Mouse (Mus musculus) MEL (cell line): ENCODE results near the gene Pir.
A peak's percentile ranks its signal among the peaks of the same experiment; 100 is the strongest.

Source experiments
- CTCF ChIP-seq, 3 experiments: IDR thresholded peaks in 2 of 3; conservative IDR thresholded peaks in 1 of 3; 2 replicates each; pipeline ENCODE4 v1.5.1; 2011 to 2012; ENCODE audit warnings: low read length in 3 of 3, low read depth in 2 of 3, mild to moderate bottlenecking in 2 of 3, improper control_type of control experiment in 1 of 3, inconsistent platforms in 1 of 3, mixed read lengths in 1 of 3, moderate library complexity in 1 of 3; ENCODE audit not compliant: control insufficient read depth in 1 of 3, insufficient read depth in 1 of 3, poor library complexity in 1 of 3, severe bottlenecking in 1 of 3
- EP300 ChIP-seq, 2 experiments: IDR thresholded peaks; 2 replicates each; pipeline ENCODE4 v1.6.1; 2011; ENCODE audit warnings: improper control_type of control experiment in 2 of 2, low read length in 2 of 2, low read depth in 1 of 2, mild to moderate bottlenecking in 1 of 2
- GATA1 ChIP-seq: IDR thresholded peaks from 2 replicates; pipeline ENCODE4 v1.6.1; 2011; ENCODE audit warnings: low read depth, low read length, improper control_type of control experiment
- JUND ChIP-seq: IDR thresholded peaks from 2 replicates; pipeline ENCODE4 v1.6.1; 2011; ENCODE audit warnings: low read depth, mild to moderate bottlenecking, improper control_type of control experiment, low read length
- MAX ChIP-seq: IDR thresholded peaks from 2 replicates; pipeline ENCODE4 v1.6.1; 2011; ENCODE audit warnings: low read length, improper control_type of control experiment
- MAZ ChIP-seq: IDR thresholded peaks from 2 replicates; pipeline ENCODE4 v1.6.1; 2012; ENCODE audit warnings: low read depth, mild to moderate bottlenecking, inconsistent platforms, low read length, improper control_type of control experiment
- POLR2A ChIP-seq, 2 experiments: IDR thresholded peaks; 2 replicates each; pipeline ENCODE4 v1.6.1; 2011 to 2012; ENCODE audit warnings: low read length in 2 of 2, mild to moderate bottlenecking in 2 of 2, control low read depth in 1 of 2, improper control_type of control experiment in 1 of 2, low read depth in 1 of 2, moderate library complexity in 1 of 2; ENCODE audit not compliant: control insufficient read depth in 1 of 2, insufficient read depth in 1 of 2, poor library complexity in 1 of 2
- POLR2AphosphoS2 ChIP-seq: IDR thresholded peaks from 2 replicates; pipeline ENCODE4 v1.6.1; 2011; ENCODE audit warnings: low read length, improper control_type of control experiment
- TCF12 ChIP-seq: IDR thresholded peaks from 2 replicates; pipeline ENCODE4 v1.6.1; 2014; ENCODE audit warnings: low read depth, mild to moderate bottlenecking, inconsistent platforms, low read length, improper control_type of control experiment, moderate library complexity

- TF ChIP-seq MAZ, result no peak
- TF ChIP-seq CTCF (IDR thresholded peaks at IDR 0.05 in 2 of 3, conservative IDR thresholded peaks at IDR 0.05 in 1 of 3; ENCODE audit: control insufficient read depth in 1 of 3, insufficient read depth in 1 of 3, low read depth in 2 of 3, low read length in 3 of 3, poor library complexity in 1 of 3, severe bottlenecking in 1 of 3), result peak; percentile 6 to 47 (median 15); a peak in 3 of 6 replicates
- no peak for TF ChIP-seq GATA1
- TF ChIP-seq POLR2A (IDR thresholded peaks at IDR 0.05; ENCODE audit: control insufficient read depth in 1 of 2, insufficient read depth in 1 of 2, low read depth in 1 of 2, low read length in 2 of 2, poor library complexity in 1 of 2), result no peak
- TF ChIP-seq JUND, result no peak
- TF ChIP-seq MAX, result no peak
- TF ChIP-seq EP300 (IDR thresholded peaks at IDR 0.05; ENCODE audit: low read depth in 1 of 2, low read length in 2 of 2), result no peak
- no peak for TF ChIP-seq POLR2AphosphoS2
- TF ChIP-seq TCF12, result no peak
Observed at GRCm38 (mm10) chrX:164374586-164374985, 105.4 kb downstream of the Pir start.
